Mouse (Mus musculus): Measurements from ENCODE around the gene Acot1.
A peak's percentile ranks its signal among the peaks of the same experiment; 100 is the strongest.
"Not testable (repeated sequence)": the region's sequence is repeated elsewhere in the genome, so short reads cannot be mapped to it uniquely, and the experiment has no call there.

Acot1 gene

DNA sequence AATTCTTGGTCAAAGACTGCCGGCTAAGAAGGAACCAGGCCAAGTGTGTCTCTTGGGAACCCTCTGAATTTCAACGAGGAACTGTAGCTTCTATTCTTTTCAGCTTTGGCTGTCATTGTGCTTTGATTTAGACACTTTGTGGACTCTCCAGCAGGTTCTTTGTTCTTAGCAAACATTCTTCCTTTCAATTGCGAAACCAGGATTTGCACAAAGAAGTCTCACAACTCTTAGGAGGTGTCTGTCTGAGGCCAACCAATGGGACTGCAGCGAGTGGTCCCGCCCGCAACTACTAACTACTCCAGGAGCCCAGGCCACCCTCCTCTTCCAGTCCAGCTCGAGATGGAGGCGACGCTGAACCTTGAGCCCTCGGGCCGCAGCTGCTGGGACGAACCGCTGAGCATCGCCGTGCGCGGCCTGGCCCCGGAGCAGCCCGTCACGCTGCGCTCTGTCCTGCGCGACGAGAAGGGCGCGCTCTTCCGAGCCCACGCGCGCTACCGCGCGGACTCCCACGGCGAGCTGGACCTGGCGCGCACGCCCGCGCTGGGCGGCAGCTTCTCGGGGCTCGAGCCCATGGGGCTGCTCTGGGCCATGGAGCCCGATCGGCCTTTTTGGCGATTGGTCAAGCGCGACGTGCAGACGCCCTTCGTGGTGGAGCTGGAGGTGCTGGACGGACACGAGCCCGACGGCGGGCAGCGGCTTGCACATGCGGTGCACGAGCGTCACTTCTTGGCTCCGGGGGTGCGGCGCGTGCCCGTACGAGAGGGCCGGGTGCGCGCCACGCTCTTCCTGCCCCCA is at the start of gene Acot1:
TSS of gene Acot1 (plus strand) at position 320 of the 795 bp plus-strand sequence.
- not testable (repeated sequence) for DNase-seq (ENCODE audit: low spot score)

GRCm38 (mm10) chr12:83965235-83965634 is 44.1 kb upstream of the Acot1 start:
- DNase-seq (ENCODE audit: low spot score): no peak

- no peak for DNase-seq (ENCODE audit: low spot score)
These were observed 37.2 kb upstream of the Acot1 start for GRCm38 (mm10) chr12:83972117-83972516.

GRCm38 (mm10) chr12:83978862-83979261 is 30.4 kb upstream of the Acot1 start:
- DNase-seq (ENCODE audit: low spot score): no peak

DNA sequence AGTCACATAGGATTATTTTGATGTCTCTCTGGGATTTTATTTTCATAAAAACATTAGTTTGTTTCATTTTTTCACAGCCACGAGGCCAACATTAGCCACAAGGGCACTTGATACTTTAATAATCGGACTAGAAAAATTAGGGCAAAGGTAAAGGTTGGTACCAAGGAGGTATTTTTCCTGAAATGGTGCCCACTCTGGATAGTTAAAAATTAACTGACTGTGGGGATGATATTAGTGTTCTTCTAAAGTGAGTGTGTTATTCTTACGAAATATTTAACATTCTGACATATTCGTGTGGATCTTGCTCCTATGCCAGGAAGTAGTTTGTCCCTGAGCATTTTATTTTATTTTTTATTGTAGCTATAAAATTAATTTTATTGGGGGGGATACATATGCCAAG is 27.7 kb upstream of the Acot1 start:
- DNase-seq (ENCODE audit: low spot score): no peak

DNA sequence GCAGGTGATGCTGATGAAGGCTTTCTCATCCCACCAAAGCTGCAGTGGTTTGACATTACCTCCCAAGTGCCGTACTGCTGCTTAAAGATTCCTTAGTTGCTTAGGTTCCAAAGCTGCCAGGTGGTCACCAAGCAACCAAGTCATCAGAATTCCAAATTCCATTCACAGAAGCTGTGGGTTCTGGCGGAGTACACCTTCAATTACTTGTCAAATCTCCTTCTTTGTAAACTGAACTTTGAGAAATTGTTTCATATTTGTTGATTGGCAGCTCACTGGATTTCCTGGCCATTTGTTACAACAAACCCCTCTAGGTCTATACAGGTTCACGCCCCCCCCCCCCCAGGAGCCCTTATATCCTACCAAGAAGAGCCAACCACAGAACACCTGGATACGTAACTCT is 24.5 kb upstream of the Acot1 start, which contains the start of gene Heatr4:
TSS of gene Heatr4 (minus strand) at position 101 of the 400 bp plus-strand sequence.
- no peak for DNase-seq (ENCODE audit: low spot score)

- no peak for DNase-seq (ENCODE audit: low spot score)
These were observed 22.1 kb upstream of the Acot1 start for GRCm38 (mm10) chr12:83987242-83987582.

- DNase-seq (ENCODE audit: low spot score): peak; percentile 53
These were observed 21.5 kb upstream of the Acot1 start, which contains the start of gene Acot2 for GRCm38 (mm10) chr12:83987583-83988441. Gene Acot2 (plus strand): TSS chr12:83987861.

DNA sequence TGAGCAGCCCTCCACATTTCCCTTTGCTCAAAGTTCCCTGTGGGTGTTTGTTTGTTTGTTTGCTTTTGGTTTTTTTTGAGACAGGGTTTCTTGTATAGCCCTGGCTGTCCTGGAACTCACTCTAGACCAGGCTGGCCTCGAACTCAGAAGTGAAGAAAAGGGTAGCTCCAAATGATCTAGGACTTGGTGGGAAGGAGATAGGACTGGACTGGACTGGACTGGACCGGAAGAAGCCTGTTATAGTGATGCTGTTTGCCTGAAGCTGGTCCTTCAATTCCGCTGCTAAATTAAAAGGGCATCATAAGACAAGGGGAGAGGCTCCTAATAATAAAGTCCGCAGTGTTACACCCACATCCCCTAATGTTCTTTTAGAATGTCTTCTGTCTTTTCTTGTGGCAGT is 20.8 kb upstream of the Acot1 start:
- no peak for DNase-seq (ENCODE audit: low spot score)

DNA sequence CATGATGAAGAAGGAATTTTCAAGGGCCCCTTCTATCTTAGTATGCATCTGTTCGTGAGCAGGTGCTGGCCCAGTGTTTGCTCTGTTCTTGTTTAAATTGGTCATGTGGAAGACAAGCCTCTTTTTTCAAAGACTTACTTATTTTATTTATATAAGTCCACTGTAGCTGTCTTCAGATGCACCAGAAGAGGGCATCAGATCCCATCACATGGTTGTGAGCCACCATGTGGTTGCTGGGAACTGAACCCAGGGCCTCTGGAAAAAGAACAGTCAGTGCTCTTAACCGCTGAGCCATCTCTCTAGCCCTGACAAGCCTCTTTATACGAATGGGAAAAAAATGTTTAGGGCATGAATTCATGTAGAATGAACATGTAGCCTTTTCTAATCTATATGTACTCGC is 19.9 kb upstream of the Acot1 start:
- no peak for DNase-seq (ENCODE audit: low spot score)

DNA sequence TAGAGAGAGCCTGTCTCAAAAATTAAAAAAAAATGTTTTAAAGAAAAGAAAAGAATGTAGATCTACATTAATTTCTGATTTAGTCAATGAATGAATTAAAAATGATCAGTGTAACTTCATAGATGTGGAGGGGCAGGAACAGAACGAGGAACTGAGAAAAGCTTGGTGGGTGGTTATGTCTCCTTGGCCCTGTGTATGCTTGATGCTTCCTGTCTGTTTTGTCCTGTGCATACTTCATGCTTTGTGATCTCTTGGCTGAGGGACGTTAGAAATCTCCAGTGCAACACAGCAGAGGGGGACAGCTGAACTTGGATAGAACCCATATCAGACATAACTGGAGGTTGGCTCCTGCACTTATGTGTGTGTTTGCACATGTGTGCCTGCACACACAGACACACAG is 12.1 kb upstream of the Acot1 start:
- no peak for DNase-seq (ENCODE audit: low spot score)

DNA sequence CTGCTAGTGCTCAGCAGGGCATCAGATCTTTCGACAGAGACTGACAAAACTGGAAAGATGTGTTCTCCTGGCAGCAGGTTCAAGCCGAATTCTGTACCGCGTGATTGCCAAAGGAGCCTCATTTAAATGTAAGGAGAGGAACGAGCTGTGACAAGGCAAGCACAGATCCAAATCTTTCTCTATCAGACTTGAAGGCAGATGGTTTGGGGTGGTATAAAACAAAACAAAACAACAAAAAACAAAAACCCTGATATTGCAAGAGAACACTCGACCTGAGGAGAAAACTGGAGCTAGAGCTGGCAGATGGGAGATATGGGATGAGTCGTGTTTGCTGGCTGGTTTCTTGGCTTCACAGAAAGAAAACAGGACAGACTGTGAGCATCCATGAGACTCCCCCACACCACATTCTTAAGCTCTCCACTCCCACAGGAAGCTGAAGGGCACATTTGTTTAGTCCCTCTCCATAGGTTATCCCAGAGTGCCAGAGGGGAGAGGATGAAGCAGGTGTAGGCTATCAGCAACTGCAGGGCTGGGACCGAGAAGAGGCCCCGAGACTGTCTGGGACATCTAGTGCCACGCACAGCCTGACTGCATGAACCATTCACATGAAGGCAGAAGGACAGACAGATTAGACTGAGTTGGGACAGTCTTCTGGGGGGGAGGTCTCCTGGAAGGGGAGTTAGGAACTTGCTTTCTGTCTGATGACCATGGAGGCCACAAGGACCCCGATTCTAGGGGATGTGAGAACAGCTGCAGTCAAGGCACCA is 10.8 kb upstream of the Acot1 start:
- DNase-seq (ENCODE audit: low spot score): no peak

GRCm38 (mm10) chr12:83999237-83999636 is 10.1 kb upstream of the Acot1 start:
- DNase-seq (ENCODE audit: low spot score): not testable (repeated sequence)

DNA sequence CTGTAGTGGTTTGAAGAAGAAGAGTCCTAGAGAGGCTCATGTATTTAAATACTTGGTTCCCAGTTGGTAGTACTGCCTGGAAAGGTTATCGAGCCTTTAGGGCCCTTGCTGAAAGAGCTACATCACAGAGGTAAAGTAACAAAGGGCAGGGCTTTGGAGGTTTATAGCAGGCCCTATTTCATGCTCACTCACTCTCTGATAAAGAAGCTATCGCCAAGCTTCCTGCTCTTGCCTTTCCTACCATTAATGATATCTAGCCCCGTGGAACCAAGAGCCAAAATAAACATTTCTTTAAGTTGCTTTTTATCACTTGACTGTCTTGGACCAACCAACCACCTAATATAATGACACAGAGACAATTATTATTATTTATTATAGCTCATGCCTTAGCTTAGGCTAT is 8.9 kb upstream of the Acot1 start:
- DNase-seq (ENCODE audit: low spot score): no peak

DNA sequence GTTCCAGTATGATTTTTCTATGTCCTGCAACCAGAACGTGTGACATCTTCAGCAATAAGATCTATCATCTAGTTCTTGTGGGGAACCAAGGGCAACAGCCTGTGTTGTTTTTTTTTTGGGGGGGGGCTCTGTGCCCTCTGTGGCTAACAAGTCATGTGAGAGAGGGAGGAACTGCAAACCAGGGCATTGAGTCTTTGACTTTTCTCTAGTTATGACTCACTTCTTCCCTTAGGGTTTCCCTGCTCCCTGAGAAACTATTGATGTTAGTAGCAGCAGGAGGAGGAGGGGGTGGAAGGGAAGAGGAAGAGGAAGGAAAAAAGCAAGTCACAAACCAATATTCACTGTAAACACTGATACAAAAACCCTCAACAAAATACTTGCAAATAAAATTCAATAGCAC is 5.4 kb upstream of the Acot1 start:
- DNase-seq (ENCODE audit: low spot score): no peak

GRCm38 (mm10) chr12:84008251-84008650 is 1.0 kb upstream of the Acot1 start:
- no peak for DNase-seq (ENCODE audit: low spot score)

DNA sequence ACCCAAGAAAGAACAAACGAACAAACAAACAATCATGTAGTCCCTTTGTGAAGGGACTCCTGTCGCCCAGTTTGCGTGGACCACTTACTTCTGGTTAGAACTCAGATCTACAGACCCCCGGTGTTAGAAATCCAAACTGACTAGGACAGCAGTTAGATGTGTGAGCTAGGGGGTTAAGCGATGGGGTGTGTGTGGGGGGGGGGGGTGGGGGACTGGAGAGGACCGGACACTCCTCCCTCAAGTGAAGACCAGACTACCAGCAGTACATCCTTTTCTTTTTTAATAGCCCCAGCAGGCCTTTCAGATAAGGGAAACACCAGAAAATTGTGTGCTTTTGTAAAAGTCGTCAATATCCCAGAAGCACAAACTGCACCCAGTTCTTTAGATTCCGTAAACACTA is 561 bp upstream of the Acot1 start:
- no peak for DNase-seq (ENCODE audit: low spot score)

GRCm38 (mm10) chr12:84010201-84010600 is 911 bp downstream of the Acot1 start:
- no peak for DNase-seq (ENCODE audit: low spot score)

DNA sequence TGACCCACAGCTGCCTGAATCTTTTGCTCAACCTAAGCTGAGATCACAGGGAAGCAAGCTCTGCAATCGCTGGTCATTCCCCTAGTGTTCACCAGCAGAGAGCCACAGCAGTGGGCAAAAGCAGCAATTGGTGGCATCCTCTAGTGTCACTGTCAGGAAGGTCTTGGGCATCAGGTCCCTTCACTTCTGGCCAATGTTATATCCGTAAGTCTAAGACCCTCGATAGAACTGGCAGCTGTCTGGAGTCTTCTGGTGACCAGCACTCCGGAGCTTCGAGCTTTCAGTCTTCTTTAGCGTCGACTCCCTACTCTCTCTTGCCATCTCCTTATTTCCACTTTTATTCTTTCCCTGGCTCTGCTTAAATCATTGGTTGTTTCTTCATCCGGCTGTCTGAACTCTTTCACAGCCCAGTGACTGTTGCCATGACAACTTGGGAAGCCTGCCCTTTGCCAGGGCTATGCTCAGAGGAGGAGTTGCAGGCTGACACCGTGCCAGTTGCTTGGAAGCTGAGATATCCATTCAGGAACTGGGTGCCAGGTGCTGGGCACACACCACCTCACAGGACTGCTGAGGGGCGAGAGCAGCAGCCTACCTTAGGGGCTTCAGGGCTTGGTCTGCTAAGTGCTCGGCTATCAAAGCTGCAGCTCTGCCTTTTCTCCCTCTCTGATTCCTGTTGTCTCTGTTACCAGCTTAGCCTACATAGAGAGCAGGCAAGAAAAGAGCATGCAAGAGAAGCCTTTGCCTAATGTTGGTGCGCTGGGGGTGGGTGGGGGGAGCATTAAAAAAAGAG is 2.2 kb downstream of the Acot1 start:
- no peak for DNase-seq (ENCODE audit: low spot score)

DNA sequence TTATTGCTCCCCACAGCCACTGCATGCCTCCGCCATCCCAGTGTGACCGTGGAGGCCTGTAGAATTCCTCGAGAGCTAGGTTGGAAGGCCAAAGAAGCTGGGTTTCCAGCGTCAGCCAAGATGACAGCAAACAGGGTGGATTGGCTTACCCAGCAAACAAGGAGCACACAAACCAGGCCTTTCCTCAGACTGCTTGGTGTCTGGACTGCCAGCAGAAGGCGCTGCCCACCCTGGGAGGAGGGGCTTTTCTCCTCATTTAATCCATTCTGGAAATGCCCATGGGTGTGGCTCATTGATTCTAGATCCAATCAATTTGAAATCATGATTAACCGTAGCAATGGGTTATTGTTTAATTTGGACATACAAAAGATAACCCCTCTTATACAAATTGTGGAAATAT is 3.8 kb downstream of the Acot1 start:
- no peak for DNase-seq (ENCODE audit: low spot score)

GRCm38 (mm10) chr12:84013701-84014100 is 4.4 kb downstream of the Acot1 start:
- no peak for DNase-seq (ENCODE audit: low spot score)

- DNase-seq (ENCODE audit: low spot score): not testable (repeated sequence)
These were observed 11.2 kb downstream of the Acot1 start for GRCm38 (mm10) chr12:84020528-84020927.

Data from c-Kit-positive CD71-positive TER-119-positive erythroid progenitor cells, embryonic 14.5 days (primary cell).